Mouse (Mus musculus) lung, postnatal 36 days (tissue): Measurements from ENCODE around the gene Adnp.
"Not testable (repeated sequence)": the region's sequence is repeated elsewhere in the genome, so short reads cannot be mapped to it uniquely, and the experiment has no call there.

ENCODE experiments used
- DNase-seq: peaks from one replicate; pipeline ENCODE4 v3.0.0; 2022; ENCODE audit warnings: mixed read lengths

Adnp gene

GRCm38 (mm10) chr2:168205681-168206631 is 956 bp downstream of the Adnp start:
- no peak for DNase-seq

- peak; percentile 97 for DNase-seq
Observed at GRCm38 (mm10) chr2:168205265-168205664, 1.6 kb downstream of the Adnp start.

DNA sequence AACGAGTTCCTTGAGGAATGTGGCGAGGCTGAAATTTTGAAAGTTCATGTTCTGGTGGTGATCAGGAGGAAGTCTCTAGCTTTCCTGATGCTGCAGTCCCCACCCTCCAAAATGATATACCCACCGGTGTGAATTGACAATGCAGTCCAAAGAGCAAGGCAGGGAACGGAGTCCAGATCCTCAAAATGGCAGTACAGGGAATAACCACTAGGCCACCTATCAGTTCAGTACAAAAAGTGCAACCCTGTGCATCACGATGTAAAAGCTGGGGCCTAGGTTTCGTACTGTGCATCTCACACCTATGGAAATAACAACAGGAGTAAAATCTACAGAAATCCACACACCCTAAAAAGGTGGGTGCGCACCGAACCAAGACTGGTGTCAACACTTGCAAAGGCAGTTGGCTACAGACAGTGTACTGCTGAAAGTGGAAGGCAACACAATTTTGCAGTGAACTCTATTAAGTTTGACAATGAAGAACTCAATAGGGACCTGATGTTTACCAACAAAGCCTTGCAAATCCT is 2.4 kb downstream of the Adnp start:
- DNase-seq, result no peak

DNA sequence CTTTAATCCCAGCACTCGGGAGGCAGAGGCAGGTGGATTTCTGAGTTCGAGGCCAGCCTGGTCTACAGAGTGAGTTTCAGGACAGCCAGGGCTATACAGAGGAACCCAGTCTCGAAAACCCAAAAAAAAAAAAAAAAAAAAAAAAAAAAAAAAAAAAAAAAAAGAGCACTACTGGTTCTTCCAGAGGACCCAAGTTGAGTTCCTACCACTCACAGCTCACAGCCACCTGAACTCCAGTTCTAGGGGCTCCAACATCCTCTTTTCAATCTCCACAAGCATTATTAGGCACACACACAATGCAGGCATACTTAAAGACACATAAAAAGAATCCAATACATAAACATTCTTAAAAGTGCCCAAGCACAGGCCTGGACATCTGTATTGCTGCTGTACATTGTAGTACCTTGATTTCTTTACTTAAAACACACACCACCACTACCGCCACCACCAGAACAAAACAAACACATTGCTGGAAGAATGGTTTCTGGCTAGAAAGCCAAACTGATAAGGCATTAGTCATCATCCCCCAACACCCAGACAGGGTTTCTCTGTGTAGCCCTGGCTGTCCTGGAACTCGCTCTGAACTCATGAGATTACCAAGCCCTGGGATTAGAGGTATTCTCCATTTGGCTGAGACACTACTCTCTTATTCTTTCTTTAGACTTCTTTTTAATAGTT is 6.8 kb downstream of the Adnp start:
- no peak for DNase-seq

DNA sequence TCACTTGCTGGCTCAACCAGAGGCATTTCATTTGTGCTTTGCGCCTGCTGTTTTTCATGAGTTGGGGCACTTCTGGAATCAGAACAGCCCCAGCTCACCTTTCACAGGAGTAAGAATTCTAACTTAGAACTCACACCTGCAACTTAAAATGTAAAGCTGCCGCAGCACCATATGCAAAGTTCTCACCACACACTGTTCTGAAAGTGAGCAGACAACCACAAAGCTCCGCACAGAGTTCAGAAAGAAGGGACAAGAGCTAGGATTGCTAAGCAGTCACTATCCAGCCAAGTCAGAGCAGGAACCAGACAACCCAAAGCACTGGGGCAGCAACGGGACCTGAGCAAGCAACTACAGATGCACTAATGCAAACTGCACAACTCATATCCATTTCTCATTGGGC is 7.4 kb downstream of the Adnp start:
- DNase-seq, result no peak

DNA sequence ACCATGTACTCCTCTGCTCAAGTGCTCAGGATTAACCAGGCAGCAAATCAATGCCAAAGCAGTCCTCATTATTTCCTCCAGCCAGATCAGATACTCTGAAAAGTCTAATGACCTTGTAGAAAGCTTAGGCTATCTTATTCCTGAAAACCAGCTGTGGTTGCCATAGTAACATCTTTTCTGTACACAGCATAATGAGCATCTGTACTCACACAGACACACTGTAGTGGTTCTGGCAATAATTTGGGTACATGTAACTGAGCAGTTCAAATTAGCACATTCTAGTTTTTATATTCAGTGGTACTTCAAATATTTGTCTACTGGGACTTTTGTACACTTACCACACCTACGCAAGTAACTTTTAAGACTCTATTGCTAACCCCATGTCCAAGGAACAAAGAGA is 8.5 kb downstream of the Adnp start:
- no peak for DNase-seq

DNA sequence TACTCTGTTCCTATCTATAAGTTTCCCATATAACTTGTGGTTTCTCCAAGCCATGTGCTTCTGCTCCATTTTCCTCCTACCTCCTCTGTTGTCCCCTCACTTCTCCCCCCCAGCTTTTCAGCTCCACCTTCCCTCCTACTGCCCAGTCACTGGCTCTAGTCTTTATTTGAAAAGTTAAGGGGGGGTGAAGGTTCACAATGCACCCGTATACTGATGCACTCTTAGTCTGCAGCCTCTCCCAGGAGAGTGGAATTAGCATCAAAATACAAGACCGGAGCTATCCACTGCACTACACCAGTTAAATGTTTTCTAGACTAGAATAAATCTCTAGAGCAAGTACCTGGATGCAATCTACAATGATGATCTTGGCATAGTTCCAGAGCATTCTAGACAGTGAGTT is 11.2 kb downstream of the Adnp start:
- DNase-seq, result no peak

DNA sequence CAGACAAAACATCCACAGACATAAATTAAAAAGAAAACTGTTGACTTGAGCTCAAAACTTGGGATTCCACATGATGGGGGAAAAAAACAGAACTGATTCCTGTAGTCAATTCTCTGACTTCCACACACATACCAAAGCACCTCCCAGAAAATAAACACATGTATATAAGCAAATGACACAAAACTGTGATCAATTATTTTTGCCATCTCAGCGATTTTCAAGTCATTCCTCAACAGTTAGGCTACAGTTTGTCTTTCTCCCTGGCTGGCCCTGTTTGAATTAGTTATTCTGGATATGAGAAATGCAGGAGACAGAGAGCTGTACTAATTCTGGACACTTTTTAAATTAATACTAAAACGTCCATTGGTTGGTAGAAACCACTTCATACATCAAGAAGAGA is 13.2 kb downstream of the Adnp start:
- DNase-seq, result no peak

- no peak for DNase-seq
Observed at GRCm38 (mm10) chr2:168191856-168192255, 15.1 kb downstream of the Adnp start.

GRCm38 (mm10) chr2:168175946-168176345 is 31.0 kb downstream of the Adnp start:
- DNase-seq, result no peak

DNA sequence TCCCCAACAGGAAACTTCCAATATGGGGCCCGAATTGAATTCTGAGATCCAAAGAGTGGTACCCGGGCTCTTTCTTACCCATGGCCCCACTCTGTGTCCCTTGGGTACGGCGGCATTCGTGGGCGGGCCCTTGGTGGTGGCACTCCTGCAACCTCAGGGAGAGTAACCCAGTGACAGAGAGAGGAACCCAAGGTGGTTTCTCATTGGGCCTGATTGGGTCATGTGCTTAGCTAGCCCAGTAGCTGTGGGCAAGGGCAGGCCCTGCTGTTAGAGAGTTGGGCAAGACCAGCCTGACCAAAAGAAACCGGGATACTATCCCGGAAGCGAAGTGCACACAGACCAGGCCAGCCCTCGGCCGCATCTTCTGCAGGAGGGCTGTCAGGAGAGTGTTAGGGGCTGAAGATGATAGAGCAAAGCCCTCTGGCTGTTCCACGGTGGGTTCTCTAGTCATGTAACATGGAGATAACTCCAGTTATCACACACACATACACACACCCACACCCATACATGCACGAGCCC is 36.7 kb downstream of the Adnp start:
- peak; percentile 92 for DNase-seq

- no peak for DNase-seq
Observed at GRCm38 (mm10) chr2:168169800-168170113, 37.2 kb downstream of the Adnp start.

GRCm38 (mm10) chr2:168168892-168169799 is 37.8 kb downstream of the Adnp start:
- DNase-seq, result peak; percentile 42

GRCm38 (mm10) chr2:168167781-168168180 is 39.1 kb downstream of the Adnp start:
- no peak for DNase-seq

- DNase-seq, result peak; percentile 46
Observed at GRCm38 (mm10) chr2:168166750-168167460, 40.0 kb downstream of the Adnp start.

DNA sequence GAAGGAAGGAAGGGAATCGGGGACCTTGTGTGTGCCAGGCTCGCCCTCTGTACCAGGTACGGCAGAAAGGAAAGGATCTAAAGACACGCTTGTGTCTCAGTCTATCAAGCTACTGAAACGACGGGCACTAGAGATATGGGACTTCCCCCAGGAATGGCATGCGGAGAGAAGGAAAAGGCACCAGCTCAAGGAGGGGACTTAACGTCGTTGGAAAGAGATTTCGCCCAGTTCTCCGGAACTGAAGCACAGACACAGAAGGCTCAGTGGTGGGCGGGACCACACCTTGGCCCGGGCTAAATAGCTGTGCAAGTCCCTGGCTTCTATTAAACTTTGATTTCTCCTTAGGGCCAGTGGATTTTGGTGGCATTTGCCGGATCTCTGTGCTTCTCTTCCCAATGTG is 44.9 kb downstream of the Adnp start:
- no peak for DNase-seq

GRCm38 (mm10) chr2:168161514-168161971 is 45.4 kb downstream of the Adnp start:
- DNase-seq, result no peak

DNA sequence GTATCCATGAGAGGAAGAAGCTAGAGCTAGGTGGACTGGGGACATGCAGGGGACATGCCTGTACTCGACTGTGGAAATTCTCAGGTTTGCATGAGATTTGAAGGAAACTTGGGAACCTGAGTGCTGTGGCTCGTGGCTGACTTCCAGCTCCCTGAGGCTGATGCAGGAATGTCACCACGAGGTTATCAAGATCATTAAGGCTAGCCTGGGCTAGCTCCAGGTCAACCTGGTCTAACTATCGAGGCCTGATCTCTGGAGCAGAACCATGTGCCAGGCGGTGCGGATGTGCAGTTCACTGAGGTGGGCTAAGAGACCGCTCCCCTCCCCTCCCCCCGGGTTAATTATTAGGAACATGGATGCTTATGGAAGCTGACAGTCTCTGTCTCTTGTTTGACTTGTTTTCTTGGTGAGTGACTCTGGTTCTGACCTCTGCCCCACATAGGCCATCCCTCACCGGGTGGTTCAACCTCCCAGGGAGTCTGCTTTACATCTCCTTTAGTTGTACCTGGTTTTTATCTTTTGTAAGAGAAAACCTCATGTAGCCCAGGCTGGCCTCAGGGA is 46.5 kb downstream of the Adnp start:
- no peak for DNase-seq

- DNase-seq, result peak; percentile 74
Observed at GRCm38 (mm10) chr2:168158911-168159711, 47.8 kb downstream of the Adnp start.

- not testable (repeated sequence) for DNase-seq
Observed at GRCm38 (mm10) chr2:168157974-168158373, 48.9 kb downstream of the Adnp start.

- no peak for DNase-seq
Observed at GRCm38 (mm10) chr2:168156361-168156760, 50.6 kb downstream of the Adnp start.
